Mouse (Mus musculus): ENCODE measurements around the gene Tmod1.

Tmod1 gene

DNA sequence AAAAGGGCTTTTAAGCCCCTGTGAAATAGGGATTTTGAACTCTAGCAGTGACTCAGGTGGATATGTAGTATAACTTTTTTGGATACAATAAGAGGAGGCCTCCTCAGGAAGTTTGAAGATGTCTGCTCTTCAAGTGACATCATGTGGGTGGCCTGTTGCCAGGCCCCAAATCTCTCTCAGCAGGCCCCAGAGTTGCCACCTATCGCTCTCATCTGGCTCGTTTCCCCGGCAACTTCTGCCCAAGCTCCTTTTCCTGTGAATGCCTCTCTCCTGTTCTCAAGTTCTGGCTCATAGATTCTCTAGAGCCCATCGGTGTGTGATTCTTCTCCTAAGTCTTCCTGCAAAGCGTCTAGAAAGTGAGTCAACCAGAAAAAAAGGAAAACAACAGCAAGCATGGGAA lies 17.4 kb downstream of the Tmod1 start:
- DNase-seq, result peak; percentile 53

DNA sequence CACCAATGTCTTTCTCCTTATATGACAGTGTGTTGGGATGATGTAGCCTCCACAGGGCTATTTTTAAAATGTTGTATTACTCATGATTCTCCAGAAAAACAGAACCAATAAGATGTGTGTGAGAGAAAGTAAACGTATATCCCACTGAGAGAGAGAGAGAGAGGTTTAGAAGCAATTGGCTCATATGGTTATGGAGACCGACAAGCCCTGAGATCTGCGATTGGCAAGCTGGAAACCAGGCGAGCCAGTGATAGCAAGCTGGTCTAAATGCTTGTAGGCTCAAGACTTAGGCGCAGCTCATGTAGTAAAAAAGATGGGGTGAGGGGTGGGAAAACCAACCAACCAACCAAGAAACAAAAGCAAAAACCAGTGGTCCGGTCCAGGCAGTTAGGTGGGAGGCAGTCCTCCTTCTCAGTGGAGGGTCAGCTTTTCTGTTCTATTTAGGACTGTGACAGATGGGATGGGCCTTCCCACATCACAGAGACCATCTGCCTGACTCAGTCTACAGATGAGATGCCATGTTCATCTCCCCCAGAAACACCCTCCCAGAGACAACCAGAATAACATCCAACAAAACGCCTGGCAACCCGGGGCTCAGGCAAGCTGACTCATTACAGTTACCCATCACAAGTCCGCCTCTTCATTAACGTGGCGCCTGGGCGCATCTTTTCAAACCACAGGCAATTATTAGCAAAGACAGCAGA lies 22.7 kb downstream of the Tmod1 start:
- DNase-seq, result peak; percentile 92

DNA sequence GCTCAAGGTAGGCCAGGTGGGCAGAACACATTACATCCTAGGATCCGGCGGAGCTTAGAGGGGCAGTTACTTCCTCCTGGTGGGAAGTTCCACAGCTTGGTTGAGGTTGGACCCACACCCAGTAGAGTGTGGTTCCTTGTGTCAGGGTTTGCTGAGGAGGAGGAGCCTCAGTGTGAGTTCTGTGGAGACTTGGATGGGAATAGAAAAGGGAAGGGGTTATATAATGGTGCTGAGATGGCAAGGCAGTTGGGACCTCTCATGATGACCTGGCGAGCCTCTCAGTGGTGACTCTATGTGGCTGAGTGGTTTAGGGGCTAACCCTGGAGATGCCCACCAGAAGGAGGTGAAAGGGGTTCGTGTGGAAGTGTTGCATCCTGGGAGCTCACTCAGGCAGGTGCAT lies 25.1 kb downstream of the Tmod1 start:
- no peak for DNase-seq

DNA sequence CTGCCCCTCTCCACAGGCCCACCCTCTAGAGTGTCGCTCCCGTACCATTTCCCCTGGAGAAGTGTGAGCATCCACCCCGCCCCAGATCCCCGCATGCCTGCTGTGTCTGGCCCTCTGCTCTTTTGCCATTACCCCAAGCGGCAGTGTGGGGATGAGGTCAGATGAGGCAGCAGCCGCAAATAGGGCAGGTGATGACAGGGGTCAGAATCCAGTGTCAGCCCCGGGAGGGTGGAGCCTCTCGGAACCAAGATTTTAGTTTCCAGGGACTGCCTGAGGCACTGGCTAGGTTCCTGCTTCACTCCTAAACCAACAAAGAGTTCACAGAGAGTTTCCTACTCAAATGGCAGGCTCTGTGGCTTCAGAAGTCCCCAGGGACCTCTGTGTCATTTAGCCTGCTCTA lies 25.5 kb downstream of the Tmod1 start:
- DNase-seq, result no peak

DNA sequence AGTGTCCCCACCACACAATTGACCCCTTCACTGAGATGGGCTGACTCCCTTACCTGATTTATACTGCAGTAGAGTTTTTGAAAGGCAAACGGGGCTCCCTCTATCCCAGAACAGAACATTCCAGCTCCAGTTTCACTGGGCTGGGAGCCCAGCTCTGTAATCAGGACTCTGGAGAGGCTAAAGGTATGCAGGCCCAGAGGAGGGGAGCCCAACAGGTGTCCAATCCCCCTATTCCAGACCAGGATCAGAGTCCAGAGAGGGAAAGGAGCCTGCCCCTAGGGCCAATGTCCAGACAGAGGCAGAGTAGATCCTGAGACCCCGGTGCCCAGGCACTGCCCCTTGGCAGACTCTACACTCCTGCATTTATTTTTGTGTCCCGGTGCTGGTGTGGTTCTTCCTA lies 26.2 kb downstream of the Tmod1 start:
- DNase-seq, result no peak

DNA sequence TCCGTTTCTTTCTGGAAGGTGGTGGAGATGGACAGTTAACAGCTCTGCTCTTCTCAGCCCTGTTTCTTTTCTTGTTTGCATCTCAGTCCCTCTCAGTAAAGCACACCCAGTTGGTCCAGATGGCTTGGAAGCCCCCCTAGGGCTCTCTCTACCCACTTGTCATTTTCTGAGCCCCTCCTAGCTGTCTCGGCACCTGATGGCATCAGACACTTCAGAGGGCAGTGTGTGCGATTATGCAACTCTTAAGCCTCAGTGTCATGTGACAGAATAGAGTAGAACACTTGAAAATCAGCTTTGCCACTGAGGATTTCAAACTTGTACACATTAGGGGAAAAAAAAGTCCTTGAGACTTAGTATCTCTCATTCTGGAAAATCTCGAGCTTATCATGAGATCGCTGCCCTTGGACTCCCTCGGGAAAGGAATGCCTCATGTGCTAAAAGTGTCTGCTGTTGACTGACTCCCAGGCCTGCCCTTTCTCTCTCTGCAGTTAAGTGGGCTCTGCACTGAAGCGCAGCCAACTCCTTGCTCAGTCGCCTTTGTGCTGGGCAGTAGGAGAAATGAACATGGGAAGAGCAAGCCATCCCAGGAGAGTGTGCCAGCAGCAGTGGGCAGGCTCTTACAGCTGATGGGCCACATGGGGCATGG lies 27.1 kb downstream of the Tmod1 start:
- no peak for DNase-seq

DNA sequence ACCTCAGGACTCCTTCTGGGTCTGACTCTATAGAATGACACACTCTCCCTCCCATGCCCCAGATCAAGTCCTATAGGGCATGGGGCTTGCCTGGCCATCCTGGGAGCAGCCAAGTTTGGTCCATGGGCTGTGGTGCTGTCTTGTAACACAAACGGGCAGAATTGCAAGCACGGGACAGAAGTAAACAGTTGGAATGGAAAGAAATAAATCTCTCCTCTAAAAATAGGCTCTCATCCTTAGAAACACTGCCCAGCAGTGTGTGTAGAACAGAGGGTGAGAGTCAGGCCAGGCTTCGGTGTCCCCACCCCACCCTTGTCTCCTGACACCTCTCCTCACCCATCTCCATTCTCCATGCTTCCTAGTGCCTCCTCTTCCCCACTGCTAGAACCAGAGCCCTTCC lies 29.3 kb downstream of the Tmod1 start:
- DNase-seq, result no peak

DNA sequence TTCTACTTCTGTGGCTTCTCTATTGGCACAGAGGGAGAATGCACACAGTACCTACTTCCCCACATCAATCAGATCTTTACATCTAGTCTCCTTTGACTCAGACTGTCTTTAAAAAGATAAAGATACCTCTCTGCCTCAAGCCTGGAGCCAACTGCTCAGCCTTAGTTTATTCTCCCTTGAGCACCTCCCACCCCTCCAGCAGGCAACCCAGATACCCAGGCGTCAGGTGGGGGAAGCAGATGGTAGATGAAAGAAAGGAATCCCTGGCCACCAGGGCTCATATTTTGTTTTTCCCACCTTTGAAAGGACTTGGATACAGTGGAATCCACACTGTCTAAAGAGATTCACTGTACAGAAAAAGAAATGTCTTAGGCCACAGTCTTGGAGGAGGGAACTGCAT lies 29.8 kb downstream of the Tmod1 start:
- peak; percentile 72 for DNase-seq

DNA sequence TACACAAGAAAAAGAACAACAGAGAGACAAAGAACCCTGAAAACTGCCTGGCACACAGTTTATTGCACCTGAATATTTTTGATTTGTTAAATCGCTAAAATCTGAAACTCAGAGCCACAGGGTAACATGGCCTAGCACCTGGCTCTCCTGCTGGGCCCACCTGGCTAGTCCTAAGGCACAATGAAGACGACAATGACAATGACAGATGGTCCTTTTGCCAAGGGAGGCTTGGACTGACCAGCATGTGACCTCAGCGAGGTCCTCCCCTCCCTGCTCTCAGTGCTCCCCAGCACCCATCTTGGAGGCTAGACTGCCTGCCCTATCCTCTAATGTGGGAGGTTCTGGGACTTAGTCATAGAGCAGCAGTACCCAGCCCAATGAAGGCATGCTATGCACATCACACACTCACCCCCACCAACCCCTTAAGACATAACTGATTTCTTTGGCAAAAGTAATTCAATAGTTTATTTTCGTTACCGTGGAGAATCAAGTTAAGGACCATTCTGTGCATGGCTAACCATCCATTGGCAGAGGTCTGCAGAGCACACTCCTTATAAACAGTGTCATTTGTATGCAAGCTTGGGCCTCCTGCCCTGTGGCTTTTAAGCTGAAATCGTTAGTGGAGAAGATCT lies 31.2 kb downstream of the Tmod1 start:
- no peak for DNase-seq

DNA sequence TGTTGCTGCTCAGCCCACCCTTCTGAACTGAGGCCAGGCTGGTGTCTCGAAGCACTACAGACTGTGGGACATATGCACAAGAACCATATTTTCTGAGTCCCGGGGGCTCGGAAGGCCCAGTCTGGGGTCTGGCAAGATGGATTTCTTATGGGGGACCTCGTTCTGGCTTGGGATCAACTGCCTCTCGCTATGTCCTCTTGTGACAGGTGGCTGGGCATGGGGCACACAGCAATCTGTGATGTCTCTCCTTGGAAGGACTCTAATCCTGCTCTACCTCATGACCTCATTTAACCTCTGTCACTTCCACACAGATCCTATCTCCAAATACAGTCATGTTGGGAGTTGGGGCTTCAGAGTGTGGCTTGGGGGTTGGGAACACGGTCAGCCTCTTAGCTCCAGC lies 33.9 kb downstream of the Tmod1 start:
- DNase-seq, result no peak

DNA sequence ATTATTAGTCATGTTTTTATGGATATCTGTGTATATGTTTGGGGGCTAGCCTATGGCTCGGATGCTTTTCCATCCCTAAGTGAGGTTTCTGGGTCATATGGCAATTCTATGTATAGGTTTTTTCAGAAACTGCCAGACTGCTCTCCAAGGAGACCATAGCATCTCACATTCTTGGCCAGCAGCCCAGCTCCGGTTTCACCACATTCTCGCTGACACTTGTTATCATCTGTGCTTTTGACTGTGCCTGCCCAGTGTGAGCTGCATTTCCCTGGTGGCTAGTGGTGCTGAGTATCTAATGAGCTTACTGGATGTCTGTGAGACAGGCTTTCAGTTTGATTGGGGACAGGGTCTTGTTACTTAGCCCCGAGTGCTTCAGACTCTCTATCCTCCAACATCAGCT lies 35.0 kb downstream of the Tmod1 start:
- peak; percentile 55 for DNase-seq

DNA sequence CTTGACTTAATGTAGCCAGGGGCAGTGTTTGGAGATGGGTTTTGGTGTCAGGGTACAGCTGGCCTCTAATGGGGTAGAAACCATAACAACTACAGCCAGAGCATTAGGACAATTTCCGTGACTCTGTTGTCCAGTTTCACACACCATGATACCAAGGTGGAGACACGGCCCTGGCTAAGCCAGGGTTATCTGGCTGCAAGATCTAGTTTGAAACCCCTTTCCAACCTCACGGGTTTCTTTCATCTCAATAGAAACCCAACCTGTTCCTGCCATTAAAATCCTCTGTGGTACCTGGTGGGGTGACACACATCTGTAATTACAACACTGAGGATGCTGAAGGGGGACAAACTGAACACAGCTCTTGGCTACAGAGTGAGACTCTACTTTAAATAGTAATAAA lies 36.9 kb downstream of the Tmod1 start:
- DNase-seq, result no peak

DNA sequence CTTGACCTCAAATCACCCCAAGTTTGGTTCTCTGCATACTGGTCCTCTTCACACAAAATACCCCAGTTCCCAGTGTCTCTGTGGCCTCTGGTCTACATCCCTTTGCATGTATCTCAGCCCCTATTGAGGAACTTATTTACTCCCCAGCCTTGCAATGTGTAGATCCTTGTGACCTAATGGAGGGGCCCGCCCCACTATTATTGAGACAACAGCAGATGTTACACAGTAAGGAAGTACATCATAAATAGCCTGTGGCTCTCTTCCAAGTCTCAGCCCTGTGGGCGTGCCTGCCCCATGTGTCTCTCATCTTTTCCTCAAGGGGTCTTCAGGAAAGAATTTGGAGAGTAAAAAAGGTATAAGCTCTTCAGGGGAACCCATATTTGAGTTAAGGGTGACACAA lies 38.2 kb downstream of the Tmod1 start:
- no peak for DNase-seq

DNA sequence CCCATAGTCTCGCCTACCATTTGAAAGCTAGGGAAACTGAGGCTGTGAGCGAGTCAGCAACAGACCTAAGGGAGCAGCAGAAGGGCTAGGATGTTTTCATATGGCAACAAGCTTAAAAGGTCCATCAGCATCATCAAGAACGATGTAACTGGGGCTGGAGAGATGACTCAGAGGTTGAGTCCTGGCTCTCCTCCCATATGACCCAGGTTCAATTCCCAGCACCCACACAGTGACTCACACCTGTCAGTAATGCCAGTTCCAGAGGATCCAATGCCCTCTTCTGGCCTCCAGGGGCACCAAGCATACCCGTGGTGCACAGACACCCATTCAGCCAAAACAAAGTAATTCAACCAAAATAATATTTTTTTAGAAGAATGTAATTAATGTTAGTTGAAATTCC lies 41.5 kb downstream of the Tmod1 start:
- DNase-seq, result no peak

DNA sequence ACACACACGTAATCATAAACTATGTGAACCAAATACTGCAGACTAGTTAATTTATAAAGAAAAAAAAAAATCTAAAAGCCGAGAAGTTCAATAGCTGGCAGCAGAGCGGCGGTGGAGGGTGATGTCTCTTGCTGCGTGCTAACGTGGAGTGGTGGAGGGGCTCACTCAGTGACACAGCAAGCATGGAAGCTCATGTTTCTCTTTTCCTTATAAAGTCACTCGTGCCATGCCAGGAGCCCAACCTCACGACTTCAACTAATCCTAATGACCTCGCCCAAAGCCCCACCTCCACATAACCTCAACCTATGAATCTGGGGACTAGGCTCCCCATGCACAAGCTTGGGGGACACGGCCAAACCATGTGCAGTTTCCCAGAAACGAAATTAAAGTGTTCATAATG lies 43.8 kb downstream of the Tmod1 start:
- DNase-seq, result no peak

DNA sequence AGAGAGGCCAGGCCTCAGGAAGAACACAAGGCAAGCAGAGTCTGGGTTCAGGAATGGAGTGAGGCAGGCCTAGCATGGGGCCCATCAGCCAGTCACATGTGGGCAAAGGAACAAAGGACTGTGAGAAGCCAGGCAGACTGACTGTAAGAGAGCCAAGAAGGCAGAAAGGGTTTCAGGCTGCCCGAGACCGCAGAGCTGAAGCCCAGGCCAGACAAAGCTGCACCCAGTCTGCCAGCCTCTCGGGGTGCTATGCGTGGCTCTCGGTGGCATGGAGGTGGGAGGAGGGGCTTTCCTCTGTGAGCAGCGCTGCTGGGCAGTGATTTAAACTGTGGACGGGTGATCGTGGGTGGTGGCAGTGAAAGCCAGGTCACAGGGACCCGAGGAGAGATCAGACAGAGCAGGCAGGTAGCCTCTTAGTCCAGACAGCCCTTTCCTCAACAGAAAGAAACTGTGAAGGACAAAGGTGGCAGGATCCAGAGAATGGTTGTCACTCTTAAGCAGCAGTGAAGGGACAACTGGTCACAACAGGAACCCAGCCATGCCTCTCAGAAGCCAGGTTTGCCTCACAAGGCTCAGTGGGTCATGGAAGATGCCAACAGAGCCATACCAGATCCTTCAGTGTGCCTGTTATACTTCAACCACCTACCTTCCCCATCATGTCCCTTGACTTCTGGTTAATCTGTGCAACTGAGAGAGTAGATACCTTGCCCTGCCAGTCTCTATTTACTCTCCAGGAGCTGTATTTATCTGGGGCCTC lies 45.9 kb downstream of the Tmod1 start:
- DNase-seq, result no peak

DNA sequence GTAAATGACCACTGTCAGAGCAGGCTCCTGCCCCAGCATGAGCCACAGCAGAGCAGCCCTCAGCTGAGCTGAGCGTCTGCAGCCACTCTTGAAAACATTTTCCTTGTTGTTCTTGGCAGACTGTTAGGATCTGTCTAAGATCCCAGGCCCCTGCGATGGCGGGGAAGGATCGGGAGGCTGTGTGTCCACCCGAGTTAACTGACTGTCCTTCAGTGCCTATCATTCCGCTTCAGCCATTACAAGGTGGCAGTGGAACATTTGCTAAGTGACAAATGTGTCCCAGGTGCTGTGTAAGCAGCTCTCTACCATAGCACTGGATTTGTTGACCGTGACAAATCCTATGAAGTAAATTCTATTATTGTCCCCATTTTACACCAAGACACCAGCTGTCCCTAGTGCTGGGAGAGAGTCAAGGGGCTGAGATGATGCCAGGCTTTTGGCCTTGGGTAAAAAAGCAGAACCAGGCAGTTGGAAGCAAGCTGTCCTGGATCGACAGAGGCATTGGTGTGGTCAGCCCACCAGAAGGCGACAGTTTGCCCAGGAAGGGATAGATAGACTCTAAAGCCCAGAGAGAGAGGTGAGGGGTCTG lies 46.6 kb downstream of the Tmod1 start:
- DNase-seq, result no peak

DNA sequence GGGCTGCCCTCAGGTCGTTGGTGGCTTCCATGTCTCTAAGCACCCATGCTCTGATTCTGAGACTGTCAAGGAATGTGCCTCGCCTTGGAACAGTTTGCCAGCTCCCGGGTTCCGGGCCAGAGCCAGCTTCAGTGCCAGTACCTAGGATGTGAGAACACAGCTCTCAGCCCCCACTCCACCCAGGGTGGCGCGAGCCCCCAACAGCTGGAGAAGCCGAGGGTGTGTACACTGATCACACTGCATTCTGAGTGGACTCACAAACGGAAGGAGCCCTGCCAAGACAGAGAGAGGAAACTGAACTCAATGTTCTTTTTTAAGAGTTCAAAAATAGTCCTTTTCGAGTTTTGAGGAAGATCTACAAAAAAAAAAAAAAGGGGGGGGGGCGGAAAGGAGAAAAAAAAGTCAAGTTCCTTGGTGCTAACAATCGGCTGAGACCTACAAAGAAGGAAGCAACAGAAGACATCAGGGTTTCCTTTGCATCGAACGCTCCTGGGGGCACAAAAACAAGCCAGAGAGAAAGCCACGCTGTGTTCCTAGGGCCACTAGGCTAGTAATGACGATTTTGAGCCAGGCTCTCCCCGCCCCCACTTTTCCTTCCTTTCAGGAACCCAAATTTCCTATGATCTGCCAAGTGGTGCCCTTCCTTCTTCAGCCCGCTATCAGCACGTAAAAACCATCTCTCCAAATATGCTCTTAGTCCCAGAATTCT lies 48.1 kb downstream of the Tmod1 start:
- peak; percentile 86 for DNase-seq

DNA sequence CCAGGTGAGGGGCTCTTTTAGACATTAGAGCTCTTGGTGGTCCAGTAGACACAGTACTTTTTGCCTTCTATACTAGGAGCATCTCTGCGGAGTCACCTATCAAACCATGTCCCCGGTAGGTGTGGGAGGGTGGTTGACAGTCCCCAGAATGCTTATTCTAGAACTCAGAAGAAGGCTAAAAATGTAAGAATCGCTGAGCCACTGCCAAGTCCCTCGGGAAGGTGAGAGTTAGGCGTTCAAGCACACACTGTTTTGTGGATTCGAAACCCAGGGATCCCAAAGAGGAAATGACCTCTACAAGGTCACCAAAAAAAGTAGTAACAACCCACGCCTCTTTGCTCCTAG lies 48.7 kb downstream of the Tmod1 start:
- peak; percentile 82 for DNase-seq

DNA sequence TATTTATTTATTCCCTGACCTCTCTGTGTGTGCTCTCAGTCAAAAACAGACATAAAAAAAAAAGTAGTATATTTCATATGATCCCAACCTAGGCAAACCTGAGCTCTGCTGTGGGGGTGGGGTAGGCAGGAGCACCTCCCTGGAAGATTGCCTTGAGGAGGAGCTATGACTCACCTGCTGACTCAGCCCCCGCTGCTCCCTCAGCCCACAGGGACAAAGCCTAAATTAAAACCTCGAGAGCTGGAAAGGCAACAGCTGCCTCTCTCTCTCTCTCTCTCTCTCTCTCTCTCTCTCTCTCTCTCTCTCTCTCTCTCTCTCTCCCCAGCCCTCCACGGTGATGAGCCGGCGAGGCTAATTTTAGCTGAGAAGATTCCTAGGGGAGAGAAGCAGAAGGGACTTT lies 49.1 kb downstream of the Tmod1 start:
- DNase-seq, result peak; percentile 94

DNA sequence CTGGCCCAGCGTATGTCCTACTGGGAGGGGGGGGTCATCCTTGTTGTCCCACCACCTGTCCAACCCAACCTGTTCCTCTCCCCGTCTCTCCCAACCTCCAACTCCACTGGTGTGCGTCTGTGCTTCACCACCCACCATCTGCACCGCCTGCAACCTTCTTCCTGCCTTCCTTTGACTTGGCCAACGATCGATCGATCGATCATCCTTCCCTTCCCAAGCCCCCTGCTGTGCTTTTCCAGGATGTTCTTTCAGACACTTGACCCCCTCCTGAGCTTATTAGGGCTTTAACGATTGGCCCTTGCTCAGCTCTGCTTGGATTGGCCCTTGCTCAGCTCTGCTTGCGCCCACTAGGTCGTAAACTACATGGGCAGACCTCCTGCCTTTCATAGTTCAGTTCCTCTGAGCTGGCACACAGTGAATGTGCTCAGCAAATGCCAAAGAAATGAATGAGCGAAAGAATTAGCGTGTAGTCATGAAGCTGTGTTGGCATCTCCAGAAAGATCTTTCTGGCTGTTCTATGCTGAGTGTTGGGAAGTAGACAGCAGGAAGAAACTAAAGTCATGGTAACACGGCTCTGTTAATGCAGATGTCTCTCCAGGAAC lies 50.9 kb downstream of the Tmod1 start:
- DNase-seq, result no peak

DNA sequence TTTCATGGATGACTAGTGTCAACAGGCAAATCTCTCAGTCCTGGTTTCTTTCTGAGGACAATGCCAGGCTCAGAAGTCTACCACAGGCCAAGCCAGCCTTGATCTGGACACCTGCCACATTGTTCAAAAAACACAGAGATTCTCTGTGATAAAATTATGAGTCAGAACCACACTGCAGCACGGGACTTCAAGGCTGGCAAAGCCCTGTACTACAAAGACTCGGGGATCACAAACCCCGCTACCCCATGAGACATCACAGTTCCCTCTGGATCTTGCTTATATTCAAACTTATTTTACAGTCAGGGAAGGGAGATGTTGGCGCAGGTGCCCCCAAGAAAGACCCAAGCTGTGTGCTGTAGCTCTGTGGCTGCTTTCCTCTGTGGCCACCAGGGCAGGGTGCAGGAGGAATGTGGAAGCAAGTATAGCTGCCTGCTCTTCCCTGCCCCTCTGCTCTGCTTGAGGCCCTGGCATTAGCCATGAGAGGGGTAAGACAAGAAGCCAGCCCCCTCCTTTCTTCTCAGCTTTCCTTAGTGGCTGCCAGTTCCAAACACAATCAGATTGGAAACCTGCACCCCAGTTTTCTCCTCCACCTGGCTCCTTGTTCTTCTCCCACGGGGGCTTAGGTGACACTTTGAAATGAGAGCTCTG lies 53.8 kb downstream of the Tmod1 start:
- DNase-seq, result peak; percentile 67

Measured in right cerebral cortex, adult 18-20 months (tissue).